Mouse (Mus musculus) ES-Bruce4 (cell line): ENCODE results near the gene Samd5.

ENCODE experiments used
- CTCF ChIP-seq: IDR thresholded peaks from one replicate; pipeline ENCODE4 v1.8.1; 2011; ENCODE audit warnings: low read depth, low read length
- EP300 ChIP-seq: IDR thresholded peaks from 2 replicates; pipeline ENCODE4 v1.6.1; 2011; ENCODE audit warnings: low read depth, low read length; ENCODE audit not compliant: insufficient read depth
- POLR2A ChIP-seq: IDR thresholded peaks from one replicate; pipeline ENCODE4 v1.8.1; 2011; ENCODE audit warnings: low read length; ENCODE audit not compliant: insufficient read depth

DNA sequence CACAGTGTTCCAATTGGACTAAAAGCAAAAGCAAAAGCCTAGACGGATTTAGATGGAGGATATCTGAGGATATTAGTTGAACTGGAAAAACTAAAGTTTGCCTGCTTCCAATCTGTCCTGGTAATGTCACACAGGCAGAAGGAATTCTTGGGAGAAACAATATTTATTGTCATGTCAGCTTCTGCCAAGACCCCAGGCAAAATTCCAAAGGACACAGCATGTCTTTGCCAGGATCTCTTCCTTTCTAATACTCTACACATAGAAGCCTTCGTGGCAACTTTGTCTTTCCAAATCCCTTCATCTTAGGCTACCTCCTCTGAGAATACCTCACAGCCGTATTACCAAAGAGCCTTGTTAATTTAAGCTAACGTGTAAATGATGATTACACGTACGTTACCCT, 4.7 kb downstream of the Samd5 start:
- no peak for TF ChIP-seq EP300
- no peak for TF ChIP-seq CTCF
- no peak for TF ChIP-seq POLR2A
